Mouse (Mus musculus) lung, adult 2 months (tissue): ENCODE measurements around the gene Atf7ip.

Source experiments
- CTCF ChIP-seq: fragments of 200-500 bp; IDR thresholded peaks from 2 replicates; pipeline ENCODE4 v1.5.1; 2011; ENCODE audit warnings: mild to moderate bottlenecking, low read length, control low read depth; ENCODE audit not compliant: insufficient read depth
- POLR2A ChIP-seq: fragments of 200-500 bp; IDR thresholded peaks from 2 replicates; pipeline ENCODE4 v1.6.1; 2011; ENCODE audit warnings: low read depth, mild to moderate bottlenecking, control low read depth, low read length, borderline replicate concordance; ENCODE audit errors: extremely low read depth

- TF ChIP-seq CTCF (no peak), POLR2A (no peak)
Measured at GRCm38 (mm10) chr6:136489899-136490298, 16.1 kb upstream of the Atf7ip start.
